Mouse (Mus musculus): ENCODE measurements around the gene Isoc2a.

Gene Isoc2a

GRCm38 (mm10) chr7:4940068-4940479 lies 63.1 kb downstream of the Isoc2a start:
- DNase-seq (ENCODE audit: low spot score in 2 of 2), result peak; percentile 59 to 83

GRCm38 (mm10) chr7:4942673-4943072 lies 65.7 kb downstream of the Isoc2a start:
- no peak for DNase-seq (ENCODE audit: low spot score in 2 of 2)

- peak; percentile 88 to 91 for DNase-seq (ENCODE audit: low spot score in 2 of 2)
These were observed 66.4 kb downstream of the Isoc2a start for GRCm38 (mm10) chr7:4943223-4943815.
